Mouse (Mus musculus) thymus, adult 2 months (tissue): ENCODE data around the gene Mast1.

ENCODE experiments used
- CTCF ChIP-seq: fragments of 200-500 bp; IDR thresholded peaks from 2 replicates; pipeline ENCODE4 v1.5.1; 2012; ENCODE audit warnings: mild to moderate bottlenecking, control low read depth, low read length, moderate library complexity, borderline replicate concordance; ENCODE audit not compliant: control insufficient read depth, poor library complexity, insufficient read depth; ENCODE audit errors: extremely low read depth
- POLR2A ChIP-seq: fragments of 200-500 bp; IDR thresholded peaks from 2 replicates; pipeline ENCODE4 v1.6.1; 2012; ENCODE audit warnings: mild to moderate bottlenecking, low read length, control low read depth, moderate library complexity; ENCODE audit not compliant: control insufficient read depth, poor library complexity, insufficient read depth; ENCODE audit errors: extremely low read depth

GRCm38 (mm10) chr8:84976763-84977434 lies 39.7 kb upstream of the Mast1 start:
- no peak for TF ChIP-seq POLR2A
- 0 out of 2 replicates have a peak, but pooled peaks have one; percentile 14 for TF ChIP-seq CTCF
